Mouse (Mus musculus): ENCODE results near the gene Cd27. TPM values are rescaled to one million over a fixed set of nuclear protein-coding genes. Genes with fewer than 3 reads are reported as not detected.
A peak's percentile ranks its signal among the peaks of the same experiment; 100 is the strongest.

The Cd27 gene
- polyA plus RNA-seq, 1 experiment from 2014 or later: 1.4 TPM

GRCm38 (mm10) chr6:125239547-125239946 is 2.7 kb upstream of the Cd27 start:
- no peak overlapping the region for H3K27ac ChIP-seq
- no peak overlapping the region for H3K4me3 ChIP-seq (replicated peaks)
- no peaks in the 10 kb centered on the region for H3K36me3 ChIP-seq
- no peak overlapping the region for H3K9ac ChIP-seq
- H3K4me2 ChIP-seq (replicated peaks): no peak overlapping the region
- no peak for ATAC-seq
- H3K4me1 ChIP-seq (replicated peaks): no peaks in the 10 kb centered on the region; the same call in 1 of the 2 replicates
- no peaks in the 10 kb centered on the region for H3K27me3 ChIP-seq (replicated peaks)
- H3K9me3 ChIP-seq: no peaks in the 10 kb centered on the region
- WGBS: 88% methylated on average over 5 of the region's 5 CpGs

GRCm38 (mm10) chr6:125238396-125238795 is 1.6 kb upstream of the Cd27 start:
- ATAC-seq: no peak
- no peak overlapping the region for H3K27ac ChIP-seq
- no peaks in the 10 kb centered on the region for H3K27me3 ChIP-seq (replicated peaks)
- no peaks in the 10 kb centered on the region for H3K36me3 ChIP-seq
- H3K4me1 ChIP-seq (replicated peaks): peaks cover 4% of the 10 kb centered on the region; the same call in 1 of the 2 replicates
- no peak overlapping the region for H3K9ac ChIP-seq
- 47% methylated on average over 6 of the region's 6 CpGs for WGBS
- H3K4me2 ChIP-seq (replicated peaks): no peak overlapping the region
- no peaks in the 10 kb centered on the region for H3K9me3 ChIP-seq
- no peak overlapping the region for H3K4me3 ChIP-seq (replicated peaks)

DNA sequence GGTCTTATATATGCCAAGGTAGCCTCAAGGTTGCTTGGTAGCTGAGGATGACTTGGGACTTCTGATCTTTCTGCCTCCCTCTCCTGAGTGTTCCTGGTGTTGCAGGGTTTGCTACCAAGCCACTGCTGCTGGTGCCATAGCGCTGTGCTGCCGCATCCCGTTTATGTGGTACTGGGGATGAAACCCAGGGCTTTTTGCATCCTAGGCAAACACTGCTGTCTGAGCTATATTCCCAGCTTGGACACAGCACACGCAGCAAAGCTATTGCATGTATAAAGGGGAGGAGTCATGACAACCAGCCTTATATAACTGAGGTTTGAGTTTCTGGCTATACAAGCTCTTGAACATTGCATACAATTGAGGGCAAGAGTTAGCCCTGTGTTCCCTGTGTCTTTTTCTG is 611 bp upstream of the Cd27 start:
- ATAC-seq: no peak
- Histone ChIP-seq H3K27me3 (replicated peaks) (no peaks in the 10 kb centered on the region), H3K4me1 (replicated peaks) (peaks cover 4% of the 10 kb centered on the region; the same call in 1 of the 2 replicates), H3K9ac (no peak overlapping the region), H3K9me3 (no peaks in the 10 kb centered on the region), H3K36me3 (no peaks in the 10 kb centered on the region), H3K27ac (no peak overlapping the region), H3K4me2 (replicated peaks) (no peak overlapping the region), H3K4me3 (replicated peaks) (no peak overlapping the region)
- 83% methylated on average over 4 of the region's 4 CpGs for WGBS

DNA sequence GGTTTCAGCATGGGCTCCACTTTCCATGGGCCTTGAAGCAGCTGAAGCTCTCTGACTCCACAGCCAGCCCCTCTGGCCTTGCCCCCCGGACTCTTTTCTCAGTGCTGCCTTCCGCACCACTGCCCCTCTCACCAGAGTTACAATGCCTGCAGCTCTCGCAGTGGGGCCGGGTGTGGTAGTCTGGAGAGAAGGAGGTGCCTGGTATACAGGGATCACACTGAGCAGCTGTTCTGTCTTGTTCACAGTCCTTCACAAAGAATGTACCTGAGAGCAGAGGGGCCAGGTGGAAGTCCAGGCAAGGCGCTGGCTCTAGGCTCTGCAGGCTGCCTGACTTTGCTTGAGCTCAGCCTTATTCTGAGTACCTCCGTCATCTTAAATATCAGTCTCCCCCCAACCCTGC is 469 bp downstream of the Cd27 start:
- ATAC-seq: no peak
- no peaks in the 10 kb centered on the region for H3K36me3 ChIP-seq
- no peak overlapping the region for H3K4me3 ChIP-seq (replicated peaks)
- WGBS: 77% methylated on average over 6 of the region's 6 CpGs
- H3K27me3 ChIP-seq (replicated peaks): no peaks in the 10 kb centered on the region
- peaks cover 8% of the 10 kb centered on the region; the same call in 1 of the 2 replicates for H3K4me1 ChIP-seq (replicated peaks)
- no peaks in the 10 kb centered on the region for H3K9me3 ChIP-seq
- no peak overlapping the region for H3K9ac ChIP-seq
- H3K27ac ChIP-seq: no peak overlapping the region
- H3K4me2 ChIP-seq (replicated peaks): no peak overlapping the region

- Histone ChIP-seq H3K36me3 (no peaks in the 10 kb centered on the region), H3K27ac (no peak overlapping the region), H3K4me3 (replicated peaks) (no peak overlapping the region), H3K4me2 (replicated peaks) (no peak overlapping the region), H3K4me1 (replicated peaks) (peaks cover 16% of the 10 kb centered on the region), H3K9ac (no peak overlapping the region), H3K27me3 (replicated peaks) (no peaks in the 10 kb centered on the region), H3K9me3 (no peaks in the 10 kb centered on the region)
- no peak for ATAC-seq
- 38% methylated on average over 5 of the region's 5 CpGs for WGBS
Measured at GRCm38 (mm10) chr6:125234520-125234828, 2.3 kb downstream of the Cd27 start.

- Histone ChIP-seq H3K9ac (no peak overlapping the region), H3K27me3 (replicated peaks) (no peaks in the 10 kb centered on the region), H3K9me3 (no peaks in the 10 kb centered on the region), H3K36me3 (no peaks in the 10 kb centered on the region), H3K27ac (no peak overlapping the region), H3K4me3 (replicated peaks) (no peak overlapping the region), H3K4me2 (replicated peaks) (no peak overlapping the region), H3K4me1 (replicated peaks) (peaks cover 16% of the 10 kb centered on the region)
- 47% methylated on average over 7 of the region's 7 CpGs for WGBS
- ATAC-seq: no peak
Measured at GRCm38 (mm10) chr6:125233816-125234519, 2.8 kb downstream of the Cd27 start.

- Histone ChIP-seq H3K36me3 (no peaks in the 10 kb centered on the region), H3K4me2 (replicated peaks) (peak overlapping the region; percentile 97; the same call in 1 of the 2 replicates), H3K9me3 (no peaks in the 10 kb centered on the region), H3K4me1 (replicated peaks) (peaks cover 16% of the 10 kb centered on the region), H3K9ac (no peak overlapping the region), H3K4me3 (replicated peaks) (no peak overlapping the region), H3K27ac (no peak overlapping the region), H3K27me3 (replicated peaks) (no peaks in the 10 kb centered on the region)
- no peak for ATAC-seq
- 73% methylated on average over 6 of the region's 6 CpGs for WGBS
Measured at GRCm38 (mm10) chr6:125232516-125232915, 4.3 kb downstream of the Cd27 start.

DNA sequence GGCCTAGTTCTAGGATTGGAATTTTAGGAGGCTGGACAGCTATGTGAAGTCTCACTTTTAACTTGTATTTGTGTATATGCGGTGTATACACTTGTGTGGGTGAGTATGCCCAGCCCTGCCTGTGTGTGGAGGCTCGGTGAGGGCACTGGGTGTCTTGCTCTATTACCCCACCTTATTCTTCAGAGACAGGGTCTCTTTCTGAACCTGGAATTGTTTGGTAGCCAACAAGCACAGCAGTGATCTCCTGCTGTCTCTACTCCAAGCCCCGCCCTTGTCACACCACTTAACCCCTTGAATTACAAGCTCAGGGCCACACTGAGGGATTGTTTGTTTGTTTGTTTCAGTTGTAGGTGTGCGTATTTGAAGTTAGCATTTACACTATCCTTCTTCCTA is 4.8 kb downstream of the Cd27 start:
- peak; percentile 32 for ATAC-seq
- Histone ChIP-seq H3K36me3 (no peaks in the 10 kb centered on the region), H3K27ac (peak overlapping the region; percentile 89; the same call in 1 of the 2 replicates), H3K9ac (peak overlapping the region; percentile 83), H3K9me3 (no peaks in the 10 kb centered on the region), H3K4me2 (replicated peaks) (peak overlapping the region; percentile 97), H3K4me1 (replicated peaks) (peaks cover 16% of the 10 kb centered on the region), H3K4me3 (replicated peaks) (peak overlapping the region; percentile 56), H3K27me3 (replicated peaks) (no peaks in the 10 kb centered on the region)
- WGBS: 44% methylated on average over 4 of the region's 4 CpGs

GRCm38 (mm10) chr6:125231117-125232044 is 5.4 kb downstream of the Cd27 start, which contains the start of gene Tapbpl:
Gene Tapbpl, minus strand, starts transcription at chr6:125231860.
- Histone ChIP-seq H3K4me3 (replicated peaks) (peak within 1 kb of the TSS; percentile 56), H3K27me3 (replicated peaks) (no peaks in the 10 kb centered on the region), H3K4me1 (replicated peaks) (peaks cover 16% of the 10 kb centered on the region), H3K9ac (peak within 1 kb of the TSS; percentile 83), H3K27ac (peak within 1 kb of the TSS; percentile 89), H3K9me3 (no peaks in the 10 kb centered on the region), H3K4me2 (replicated peaks) (peak within 1 kb of the TSS; percentile 97), H3K36me3 (no peaks in the 10 kb centered on the region)
- 5% methylated on average over 16 of the region's 16 CpGs for WGBS
- peak; percentile 81 for ATAC-seq

DNA sequence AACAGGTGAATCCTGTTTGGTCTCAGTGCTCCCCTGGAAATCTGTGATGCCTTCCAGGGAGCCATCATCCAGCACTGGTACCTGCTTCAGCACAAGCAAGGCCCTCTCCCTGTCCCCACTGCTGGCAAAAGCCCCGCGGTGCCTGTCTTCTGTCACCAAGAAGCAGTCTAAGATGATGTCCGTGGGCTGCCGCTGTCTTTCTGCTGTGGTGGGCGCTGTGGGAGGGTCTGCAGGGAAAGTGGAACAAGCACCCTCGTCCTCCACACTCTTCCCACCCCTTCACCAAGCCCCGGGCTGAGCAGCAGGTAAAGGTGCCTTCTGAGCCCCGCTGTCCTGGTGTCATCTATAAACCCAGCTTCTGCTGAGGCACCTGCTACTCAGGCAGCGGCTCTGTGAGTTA is 6.2 kb downstream of the Cd27 start:
- H3K36me3 ChIP-seq: no peaks in the 10 kb centered on the region
- H3K4me2 ChIP-seq (replicated peaks): peak overlapping the region; percentile 97; the same call in 1 of the 2 replicates
- ATAC-seq: no peak
- H3K27ac ChIP-seq: no peak overlapping the region
- no peaks in the 10 kb centered on the region for H3K27me3 ChIP-seq (replicated peaks)
- no peak overlapping the region for H3K4me3 ChIP-seq (replicated peaks)
- 73% methylated on average over 9 of the region's 9 CpGs for WGBS
- peaks cover 16% of the 10 kb centered on the region for H3K4me1 ChIP-seq (replicated peaks)
- no peak overlapping the region for H3K9ac ChIP-seq
- no peaks in the 10 kb centered on the region for H3K9me3 ChIP-seq

DNA sequence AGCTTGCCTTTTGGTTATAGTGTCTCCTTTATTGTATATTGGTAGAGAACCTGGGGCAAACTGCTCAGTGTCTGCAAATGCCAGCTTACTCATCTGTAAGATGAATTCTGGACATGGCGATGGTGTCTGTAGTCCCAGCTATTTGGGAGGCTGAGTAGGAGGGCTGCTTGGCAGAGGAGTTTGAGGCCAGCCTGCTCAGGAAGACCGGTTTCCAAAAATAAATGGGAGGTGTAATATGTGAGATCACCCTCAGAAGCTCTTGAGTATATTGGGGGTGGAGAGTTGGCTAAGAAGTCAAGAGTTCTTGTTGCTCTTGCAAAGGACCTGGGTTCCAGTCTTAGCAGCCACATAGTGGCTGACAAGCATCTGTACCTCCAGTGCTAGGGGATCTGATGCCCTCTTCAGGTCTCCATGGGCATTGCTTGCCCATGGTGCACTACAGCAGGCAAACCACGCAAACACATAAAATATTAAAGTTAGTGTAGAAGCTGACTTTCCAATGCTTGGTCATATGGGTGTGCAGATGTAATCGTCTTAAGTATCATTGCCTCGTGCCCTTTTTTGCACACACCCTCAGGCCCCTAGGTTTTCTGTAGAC is 11.2 kb downstream of the Cd27 start:
- no peaks in the 10 kb centered on the region for H3K27me3 ChIP-seq (replicated peaks)
- H3K4me2 ChIP-seq (replicated peaks): no peak overlapping the region
- no peak overlapping the region for H3K27ac ChIP-seq
- no peaks in the 10 kb centered on the region for H3K9me3 ChIP-seq
- 0 out of 2 replicates have a peak, but pooled peaks cover 3% of the 10 kb centered on the region for H3K4me1 ChIP-seq (replicated peaks)
- no peak for ATAC-seq
- 82% methylated on average over 5 of the region's 5 CpGs for WGBS
- H3K36me3 ChIP-seq: no peaks in the 10 kb centered on the region
- no peak overlapping the region for H3K4me3 ChIP-seq (replicated peaks)
- no peak overlapping the region for H3K9ac ChIP-seq

- H3K27ac ChIP-seq: no peak overlapping the region
- WGBS: 71% methylated on average over 3 of the region's 3 CpGs
- no peak for ATAC-seq
- no peak overlapping the region for H3K4me2 ChIP-seq (replicated peaks)
- H3K36me3 ChIP-seq: no peaks in the 10 kb centered on the region
- no peaks in the 10 kb centered on the region for H3K4me1 ChIP-seq (replicated peaks)
- H3K27me3 ChIP-seq (replicated peaks): no peaks in the 10 kb centered on the region
- no peaks in the 10 kb centered on the region for H3K9me3 ChIP-seq
- no peak overlapping the region for H3K9ac ChIP-seq
- no peak overlapping the region for H3K4me3 ChIP-seq (replicated peaks)
Measured at GRCm38 (mm10) chr6:125222577-125222976, 14.2 kb downstream of the Cd27 start.
